Mouse (Mus musculus): Measurements from ENCODE around the gene Slc5a2.

- TF ChIP-seq POLR2A (IDR thresholded peaks at IDR 0.05; ENCODE audit: low read depth, low read length) (no peak), CTCF (conservative IDR thresholded peaks at IDR 0.05; ENCODE audit: insufficient read depth, insufficient read length, low read depth, low read length) (no peak)
Measured at GRCm38 (mm10) chr7:128321260-128321659, 55.8 kb downstream of the Slc5a2 start.

Data from kidney, adult 2 months (tissue).